Mouse (Mus musculus) ES-Bruce4 (cell line): ENCODE data around the gene Pdgfd.

Source experiments
- CTCF ChIP-seq: IDR thresholded peaks from one replicate; pipeline ENCODE4 v1.8.1; 2011; ENCODE audit warnings: low read depth, low read length
- EP300 ChIP-seq: IDR thresholded peaks from 2 replicates; pipeline ENCODE4 v1.6.1; 2011; ENCODE audit warnings: low read depth, low read length; ENCODE audit not compliant: insufficient read depth
- POLR2A ChIP-seq: IDR thresholded peaks from one replicate; pipeline ENCODE4 v1.8.1; 2011; ENCODE audit warnings: low read length; ENCODE audit not compliant: insufficient read depth

DNA sequence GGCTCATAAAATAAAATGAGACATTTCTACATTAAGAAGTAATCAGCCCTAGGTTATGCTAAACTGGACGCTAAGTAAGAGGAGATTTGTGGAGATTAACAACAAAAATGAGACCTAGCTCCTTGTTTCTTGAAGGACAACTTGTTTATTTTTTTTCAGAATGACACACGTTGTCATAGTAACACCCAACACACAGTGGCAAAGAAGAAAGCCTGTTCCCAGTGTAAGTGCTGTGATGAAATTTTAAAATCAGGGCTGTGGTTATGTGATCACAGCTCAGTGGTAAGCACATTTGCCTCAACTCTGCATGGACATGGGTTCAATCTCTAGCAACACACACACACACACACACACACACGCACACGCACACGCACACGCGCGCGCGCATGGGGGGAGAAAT lies 174.5 kb downstream of the Pdgfd start:
- TF ChIP-seq CTCF (no peak), EP300 (no peak), POLR2A (no peak)
